Mouse (Mus musculus) embryonic facial prominence, embryonic 12.5 days (tissue): ENCODE data around the gene Yipf4. TPM values are rescaled to one million over a fixed set of nuclear protein-coding genes. Genes with fewer than 3 reads are reported as not detected.
A peak's percentile ranks its signal among the peaks of the same experiment; 100 is the strongest.
"Not testable (repeated sequence)": the region's sequence is repeated elsewhere in the genome, so short reads cannot be mapped to it uniquely, and the experiment has no call there.

Experiments
- ATAC-seq: fragments of 200-750 bp; cut with Nextera tagmentation; 2 replicates; pipeline ENCODE4 v1.8.0; 2017; ENCODE audit not compliant: insufficient number of reproducible peaks, insufficient read depth, low FRiP score, low TSS enrichment
- H3K27ac ChIP-seq: fragments of 300-500 bp; sonication (generic); 2 replicates; pipeline ENCODE4 v1.5.1; 2016; ENCODE audit warnings: mild to moderate bottlenecking
- H3K27me3 ChIP-seq: fragments of 300-500 bp; sonication (generic); 2 replicates; pipeline ENCODE4 v1.6.1; 2016; ENCODE audit warnings: mild to moderate bottlenecking, moderate library complexity
- H3K36me3 ChIP-seq: fragments of 300-500 bp; sonication (generic); 2 replicates; pipeline ENCODE4 v1.6.1; 2016; ENCODE audit warnings: mild to moderate bottlenecking
- H3K4me1 ChIP-seq: fragments of 300-500 bp; sonication (generic); 2 replicates; pipeline ENCODE4 v1.6.1; 2016
- H3K4me2 ChIP-seq: fragments of 300-500 bp; sonication (generic); replicated peaks from 2 replicates; pipeline ENCODE4 v1.6.1; 2016; ENCODE audit warnings: mild to moderate bottlenecking, moderate library complexity
- H3K4me3 ChIP-seq: fragments of 300-500 bp; sonication (generic); 2 replicates; pipeline ENCODE4 v1.5.1; 2016; ENCODE audit warnings: mild to moderate bottlenecking
- H3K9ac ChIP-seq: fragments of 300-500 bp; sonication (generic); 2 replicates; pipeline ENCODE4 v1.6.1; 2016; ENCODE audit warnings: mild to moderate bottlenecking, moderate library complexity
- H3K9me3 ChIP-seq: fragments of 300-500 bp; sonication (generic); 2 replicates; pipeline ENCODE4 v1.6.1; 2016; ENCODE audit warnings: mild to moderate bottlenecking, moderate library complexity
- WGBS: fragments of 180-500 bp; shearing (Covaris S2); methylation state at CpG from one replicate; pipeline ENCODE4 v1.1.7; 2016; 5-methylcytosine and 5-hydroxymethylcytosine counted together
- polyA plus RNA-seq: library from polyadenylated mRNA; unstranded; fragments of >200 nt; fragmentation: Nextera tagmentation; extraction: Ambion mirVana; gene quantifications from 2 replicates; pipeline ENCODE4 v1.2.1, GENCODE M21; 2016

The Yipf4 gene
- polyA plus RNA-seq, 1 experiment from 2014 or later: 56.1 TPM

GRCm38 (mm10) chr17:74470133-74470532, 19.2 kb upstream of the Yipf4 start:
- not testable (repeated sequence) for H3K4me3 ChIP-seq, H3K9ac ChIP-seq, H3K9me3 ChIP-seq, H3K27ac ChIP-seq, H3K36me3 ChIP-seq, H3K4me1 ChIP-seq, H3K4me2 ChIP-seq, ATAC-seq, H3K27me3 ChIP-seq
- 79% methylated on average over 6 of the region's 6 CpGs for WGBS

- Histone ChIP-seq H3K4me3 (no peak overlapping the region), H3K36me3 (no peaks in the 10 kb centered on the region), H3K9me3 (no peaks in the 10 kb centered on the region), H3K4me2 (no peak overlapping the region), H3K27me3 (no peaks in the 10 kb centered on the region), H3K9ac (no peak overlapping the region), H3K4me1 (no peaks in the 10 kb centered on the region), H3K27ac (no peak overlapping the region)
- 87% methylated on average over 14 of the region's 14 CpGs for WGBS
- ATAC-seq: no peak
Observed at GRCm38 (mm10) chr17:74480361-74481069, 8.8 kb upstream of the Yipf4 start.

- under 1% methylated on average over 12 of the region's 12 CpGs for WGBS
- no peak for ATAC-seq
- Histone ChIP-seq H3K9me3 (no peaks in the 10 kb centered on the region), H3K4me2 (peak overlapping the region; percentile 59), H3K36me3 (peaks cover 22% of the 10 kb centered on the region), H3K27ac (peak overlapping the region; percentile 72), H3K4me1 (no peaks in the 10 kb centered on the region; the same call in 1 of the 2 replicates), H3K4me3 (peak overlapping the region; percentile 78), H3K27me3 (no peaks in the 10 kb centered on the region), H3K9ac (peak overlapping the region; percentile 81)
Observed at GRCm38 (mm10) chr17:74489901-74490220, 568 bp downstream of the Yipf4 start.

- peaks cover 29% of the 10 kb centered on the region for H3K36me3 ChIP-seq
- H3K4me3 ChIP-seq: no peak overlapping the region
- H3K4me2 ChIP-seq: no peak overlapping the region
- no peak for ATAC-seq
- no peaks in the 10 kb centered on the region for H3K9me3 ChIP-seq
- 97% methylated on average over 3 of the region's 3 CpGs for WGBS
- no peaks in the 10 kb centered on the region; the same call in 1 of the 2 replicates for H3K4me1 ChIP-seq
- H3K27ac ChIP-seq: no peak overlapping the region
- no peak overlapping the region for H3K9ac ChIP-seq
- H3K27me3 ChIP-seq: no peaks in the 10 kb centered on the region
Observed at GRCm38 (mm10) chr17:74491565-74491964, 2.3 kb downstream of the Yipf4 start.

- no peaks in the 10 kb centered on the region for H3K4me1 ChIP-seq
- no peak overlapping the region for H3K4me2 ChIP-seq
- WGBS: 93% methylated on average over 4 of the region's 4 CpGs
- H3K9ac ChIP-seq: no peak overlapping the region
- H3K27ac ChIP-seq: no peak overlapping the region
- H3K9me3 ChIP-seq: no peaks in the 10 kb centered on the region
- no peak overlapping the region for H3K4me3 ChIP-seq
- no peak for ATAC-seq
- H3K36me3 ChIP-seq: peaks cover 29% of the 10 kb centered on the region
- no peaks in the 10 kb centered on the region for H3K27me3 ChIP-seq
Observed at GRCm38 (mm10) chr17:74500204-74500603, 10.9 kb downstream of the Yipf4 start.

GRCm38 (mm10) chr17:74501085-74501484, 11.8 kb downstream of the Yipf4 start:
- no peaks in the 10 kb centered on the region for H3K27me3 ChIP-seq
- H3K9ac ChIP-seq: no peak overlapping the region
- H3K4me2 ChIP-seq: no peak overlapping the region
- no peak overlapping the region for H3K4me3 ChIP-seq
- no peak overlapping the region for H3K27ac ChIP-seq
- no peaks in the 10 kb centered on the region for H3K4me1 ChIP-seq
- H3K9me3 ChIP-seq: no peaks in the 10 kb centered on the region
- H3K36me3 ChIP-seq: peaks cover 26% of the 10 kb centered on the region
- no peak for ATAC-seq

- no peaks in the 10 kb centered on the region for H3K27me3 ChIP-seq
Observed at GRCm38 (mm10) chr17:74507934-74508333, 18.6 kb downstream of the Yipf4 start.

GRCm38 (mm10) chr17:74508600-74508999, 19.3 kb downstream of the Yipf4 start:
- 90% methylated on average over 3 of the region's 3 CpGs for WGBS
- ATAC-seq: no peak
- no peak overlapping the region for H3K27ac ChIP-seq
- H3K9ac ChIP-seq: no peak overlapping the region
- H3K4me2 ChIP-seq: no peak overlapping the region
- H3K4me3 ChIP-seq: no peak overlapping the region
- no peaks in the 10 kb centered on the region for H3K9me3 ChIP-seq
- H3K36me3 ChIP-seq: no peaks in the 10 kb centered on the region
- no peaks in the 10 kb centered on the region for H3K27me3 ChIP-seq
- H3K4me1 ChIP-seq: no peaks in the 10 kb centered on the region

More at GRCm38 (mm10) chr17:74507934-74508333, 18.6 kb downstream of the Yipf4 start:
- Histone ChIP-seq H3K36me3 (no peaks in the 10 kb centered on the region), H3K9me3 (no peaks in the 10 kb centered on the region), H3K4me2 (no peak overlapping the region), H3K4me1 (no peaks in the 10 kb centered on the region), H3K4me3 (no peak overlapping the region), H3K9ac (no peak overlapping the region), H3K27ac (no peak overlapping the region)
- WGBS: 83% methylated on average over 2 of the region's 2 CpGs
- ATAC-seq: no peak

GRCm38 (mm10) chr17:74512308-74512707, 23.0 kb downstream of the Yipf4 start:
- no peaks in the 10 kb centered on the region for H3K4me1 ChIP-seq
- ATAC-seq: no peak
- no peak overlapping the region for H3K4me2 ChIP-seq
- WGBS: 83% methylated on average over 2 of the region's 2 CpGs
- no peaks in the 10 kb centered on the region for H3K36me3 ChIP-seq
- H3K4me3 ChIP-seq: no peak overlapping the region
- H3K27me3 ChIP-seq: no peaks in the 10 kb centered on the region
- no peak overlapping the region for H3K27ac ChIP-seq
- no peak overlapping the region for H3K9ac ChIP-seq
- no peaks in the 10 kb centered on the region for H3K9me3 ChIP-seq

GRCm38 (mm10) chr17:74522797-74523723, 33.8 kb downstream of the Yipf4 start:
- H3K4me1 ChIP-seq: peaks cover 5% of the 10 kb centered on the region
- H3K27me3 ChIP-seq: no peaks in the 10 kb centered on the region
- no peaks in the 10 kb centered on the region for H3K36me3 ChIP-seq
- no peak overlapping the region for H3K9ac ChIP-seq
- H3K4me3 ChIP-seq: no peak overlapping the region
- no peaks in the 10 kb centered on the region for H3K9me3 ChIP-seq
- H3K27ac ChIP-seq: no peak overlapping the region
- H3K4me2 ChIP-seq: no peak overlapping the region
- no peak for ATAC-seq
- 79% methylated on average over 8 of the region's 8 CpGs for WGBS

- Histone ChIP-seq H3K4me1 (peaks cover 16% of the 10 kb centered on the region), H3K36me3 (no peaks in the 10 kb centered on the region), H3K27me3 (no peaks in the 10 kb centered on the region), H3K27ac (no peak overlapping the region), H3K4me2 (no peak overlapping the region), H3K9ac (no peak overlapping the region), H3K4me3 (no peak overlapping the region), H3K9me3 (no peaks in the 10 kb centered on the region)
- no peak for ATAC-seq
- WGBS: 93% methylated on average over 2 of the region's 2 CpGs
Observed at GRCm38 (mm10) chr17:74526117-74526516, 36.8 kb downstream of the Yipf4 start.
